Mouse (Mus musculus) gastrocnemius, postnatal 36 days (tissue): ENCODE measurements around the gene Il1rl2. TPM values are rescaled to one million over a fixed set of nuclear protein-coding genes. Genes with fewer than 3 reads are reported as not detected.

Source experiments
- DNase-seq, 2 experiments: peaks; one replicate each; pipeline ENCODE4 v3.0.0; 2022
- intact Hi-C: fragments of 180-260 bp; cut with DNase I; formaldehyde crosslinking; loops from one replicate; pipeline ENCODE4 v1.15.1; 2025
- total RNA-seq, 2 experiments: library from RNA; stranded (reverse); gene quantifications; 2 replicates each; pipeline ENCODE4 v1.2.3; 2021

Il1rl2 gene
- total RNA-seq, 2 experiments from 2014 or later = 1.3 to 2.0 TPM

DNA sequence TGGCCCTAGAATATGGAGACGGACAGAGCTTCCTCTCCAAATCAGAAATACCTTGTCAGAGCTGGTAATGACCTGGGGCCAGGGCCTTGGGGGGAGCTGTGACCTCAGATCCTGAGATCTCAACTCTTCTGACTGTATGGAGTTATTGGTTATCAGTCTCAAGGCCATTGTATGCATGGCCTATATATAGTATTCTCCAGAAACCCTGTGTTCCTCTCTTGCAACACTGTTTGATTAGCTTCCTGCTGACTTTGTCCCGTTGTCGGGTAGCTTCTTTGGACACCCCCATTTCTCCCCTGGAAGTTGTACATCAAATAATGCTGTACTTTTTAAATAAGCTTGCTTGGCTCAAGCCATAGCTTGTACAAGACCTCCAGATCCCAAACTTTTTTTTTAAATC is 1.9 kb upstream of the Il1rl2 start:
- no peak for DNase-seq
- intact Hi-C loops = no loop called here

DNA sequence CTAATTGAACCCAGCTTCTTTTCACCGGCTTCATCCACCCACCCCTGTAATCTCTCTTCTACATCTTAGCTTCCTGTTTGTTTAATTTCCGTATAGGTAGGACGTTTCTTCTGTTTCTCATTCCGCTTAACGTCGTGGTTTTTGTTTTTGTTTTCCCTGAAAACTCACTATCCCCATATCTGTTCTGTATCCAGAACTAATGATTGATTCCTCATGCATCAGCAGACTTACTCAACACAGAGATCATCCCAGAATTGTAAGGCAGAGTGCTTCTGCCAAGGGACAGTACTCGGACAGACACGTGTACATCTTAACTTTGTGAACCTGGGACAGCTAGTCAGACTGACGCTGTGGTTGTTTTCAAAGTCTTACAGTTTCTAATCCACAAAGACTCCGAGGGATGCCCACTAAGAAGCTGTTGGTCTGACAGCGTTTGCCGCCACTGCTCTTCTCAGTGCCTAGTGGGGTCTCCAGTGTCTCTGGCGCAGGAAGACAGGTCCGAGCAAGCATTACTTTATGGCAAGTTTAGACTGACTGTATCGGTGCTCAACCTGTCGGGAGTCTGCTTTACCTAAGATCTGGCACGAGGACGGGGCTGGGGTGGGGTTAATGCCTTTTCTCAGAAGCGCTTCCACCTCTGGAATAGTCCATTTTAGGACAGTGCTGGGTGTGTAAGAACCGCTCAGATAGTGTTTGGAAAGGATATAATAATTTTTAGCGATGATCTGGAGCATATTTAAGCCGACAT is 719 bp downstream of the Il1rl2 start:
- intact Hi-C loops = no loop called here
- DNase-seq = no peak

DNA sequence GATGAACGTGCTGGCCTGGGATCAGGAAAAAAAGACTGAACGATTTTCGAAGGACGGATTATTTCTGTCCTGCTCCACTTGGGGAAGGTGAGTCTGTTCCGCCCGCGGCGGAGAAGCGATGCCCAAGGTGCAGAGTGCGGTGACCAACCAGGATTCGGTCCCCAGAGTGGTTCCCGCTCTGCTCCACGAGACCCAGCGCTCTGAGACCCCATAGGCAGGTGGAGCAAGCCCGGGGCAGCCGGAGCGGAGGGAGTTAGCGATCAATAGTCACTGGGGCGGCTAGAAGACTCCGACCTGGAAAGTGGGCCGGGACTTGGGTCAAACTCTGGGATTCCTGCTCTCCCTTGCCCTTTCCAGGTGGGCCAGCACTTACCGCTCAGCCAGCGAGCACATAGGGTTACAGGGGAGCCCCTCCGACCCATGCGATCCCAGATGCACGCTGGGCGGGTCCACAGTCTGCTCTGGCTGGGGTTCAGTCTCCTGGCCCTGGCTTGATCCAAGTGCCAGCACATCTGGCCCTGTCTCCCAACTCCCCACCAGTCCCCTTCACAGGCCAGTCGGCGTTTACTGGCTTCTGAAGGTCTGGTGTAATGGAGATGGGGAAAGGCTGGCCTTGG is 1.4 kb downstream of the Il1rl2 start:
- no peak for DNase-seq
- intact Hi-C loops = no loop called here

DNA sequence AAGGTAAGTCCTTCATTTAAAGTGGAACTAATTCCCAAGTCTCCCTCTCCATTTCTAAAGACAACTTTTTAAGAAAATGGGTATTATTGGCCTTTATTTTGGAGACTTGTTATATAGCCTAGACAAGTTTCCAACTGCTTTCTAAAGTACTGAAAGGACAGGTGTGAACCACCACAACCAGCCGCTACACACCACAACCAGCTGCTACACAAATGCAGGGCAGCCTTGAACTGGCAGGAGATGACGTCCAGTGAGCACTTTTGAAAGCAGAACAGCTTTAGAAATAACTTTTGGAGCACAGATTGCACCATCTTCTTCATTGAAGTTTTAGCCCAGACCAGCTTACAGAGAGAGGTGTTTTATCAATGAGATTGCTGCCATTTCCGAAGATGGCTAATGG is 3.2 kb downstream of the Il1rl2 start:
- no peak for DNase-seq
- intact Hi-C loops = no loop called here

DNA sequence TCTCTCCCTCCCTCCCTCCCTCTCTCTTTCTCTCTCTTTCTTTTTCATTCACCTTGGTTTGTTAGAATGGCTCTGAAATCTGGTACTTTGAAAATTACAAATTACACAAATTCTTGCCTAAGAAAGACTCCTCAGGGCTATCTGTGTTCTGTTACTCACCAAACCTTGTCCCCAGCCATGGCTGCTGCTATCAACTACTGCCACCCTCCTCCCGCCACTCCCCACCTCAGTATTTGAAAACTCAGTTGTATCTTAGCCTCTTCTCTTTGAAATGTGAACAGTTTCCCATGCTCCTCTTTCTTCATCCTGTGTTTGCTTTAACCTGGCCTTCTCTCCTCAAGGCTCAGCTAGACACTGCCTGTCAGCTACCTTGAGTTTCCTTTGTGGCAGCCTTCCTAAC is 5.1 kb downstream of the Il1rl2 start:
- intact Hi-C loops = no loop called here

DNA sequence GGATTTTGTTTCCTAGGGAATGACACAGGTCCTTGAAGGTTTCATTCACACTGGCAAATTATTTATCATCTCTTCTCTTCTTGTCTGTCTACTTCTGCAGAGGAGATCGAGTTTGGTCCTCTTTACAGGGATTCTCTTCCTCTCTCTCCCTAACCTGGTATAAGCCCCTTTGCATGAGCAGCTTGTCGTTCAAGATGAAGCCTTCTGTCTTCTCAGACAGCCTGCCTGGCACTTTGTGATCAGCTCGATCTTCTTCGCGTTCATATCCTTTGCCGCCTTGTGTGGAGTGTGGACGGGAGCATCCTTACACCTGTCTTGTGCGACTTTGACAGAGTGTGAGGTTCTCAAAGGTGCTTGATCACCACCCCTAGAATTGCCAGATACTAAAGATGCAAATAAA is 5.8 kb downstream of the Il1rl2 start:
- intact Hi-C loops = no loop called here
- DNase-seq = no peak

More for the DNA sequence above, 5.1 kb downstream of the Il1rl2 start:
- DNase-seq = no peak

DNA sequence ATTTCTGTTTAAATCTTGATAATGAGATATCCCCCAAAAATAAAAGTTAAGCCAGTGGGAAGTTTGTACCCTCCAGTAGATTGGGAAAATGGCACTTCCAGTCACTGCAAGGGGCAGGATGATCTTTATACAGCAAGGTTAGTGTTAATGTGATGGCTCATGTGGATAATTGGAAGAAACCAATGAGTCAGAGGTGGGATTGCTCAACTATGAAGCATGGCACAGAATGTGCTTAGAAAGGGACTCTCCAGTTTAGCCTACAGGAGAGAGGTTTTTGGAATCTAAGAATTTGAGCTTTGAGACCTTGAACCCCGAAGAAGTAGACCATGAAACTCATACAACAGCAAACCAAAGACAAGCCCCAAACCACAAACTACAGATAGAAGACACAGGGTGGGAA is 14.9 kb downstream of the Il1rl2 start:
- no peak for DNase-seq
- intact Hi-C loops = no loop called here

DNA sequence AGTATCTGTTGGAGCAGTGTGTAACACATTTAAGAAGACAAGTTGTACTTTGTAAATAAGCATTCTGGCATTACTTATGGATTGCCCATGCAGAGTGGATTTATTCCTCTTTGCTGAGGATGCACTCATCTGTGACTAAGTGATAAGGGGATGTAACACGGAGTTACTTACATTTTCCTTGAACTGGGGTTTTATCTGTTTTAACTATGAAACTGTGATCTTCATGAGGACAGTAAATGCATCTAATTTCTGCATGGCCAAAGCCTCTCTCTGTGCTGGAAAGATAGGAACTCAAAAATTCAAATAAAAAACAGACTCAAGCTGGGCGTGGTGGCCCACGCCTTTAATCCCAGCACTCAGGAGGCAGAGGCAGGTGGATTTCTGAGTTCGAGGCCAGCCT is 15.7 kb downstream of the Il1rl2 start:
- intact Hi-C loops = no loop called here
- DNase-seq = no peak

DNA sequence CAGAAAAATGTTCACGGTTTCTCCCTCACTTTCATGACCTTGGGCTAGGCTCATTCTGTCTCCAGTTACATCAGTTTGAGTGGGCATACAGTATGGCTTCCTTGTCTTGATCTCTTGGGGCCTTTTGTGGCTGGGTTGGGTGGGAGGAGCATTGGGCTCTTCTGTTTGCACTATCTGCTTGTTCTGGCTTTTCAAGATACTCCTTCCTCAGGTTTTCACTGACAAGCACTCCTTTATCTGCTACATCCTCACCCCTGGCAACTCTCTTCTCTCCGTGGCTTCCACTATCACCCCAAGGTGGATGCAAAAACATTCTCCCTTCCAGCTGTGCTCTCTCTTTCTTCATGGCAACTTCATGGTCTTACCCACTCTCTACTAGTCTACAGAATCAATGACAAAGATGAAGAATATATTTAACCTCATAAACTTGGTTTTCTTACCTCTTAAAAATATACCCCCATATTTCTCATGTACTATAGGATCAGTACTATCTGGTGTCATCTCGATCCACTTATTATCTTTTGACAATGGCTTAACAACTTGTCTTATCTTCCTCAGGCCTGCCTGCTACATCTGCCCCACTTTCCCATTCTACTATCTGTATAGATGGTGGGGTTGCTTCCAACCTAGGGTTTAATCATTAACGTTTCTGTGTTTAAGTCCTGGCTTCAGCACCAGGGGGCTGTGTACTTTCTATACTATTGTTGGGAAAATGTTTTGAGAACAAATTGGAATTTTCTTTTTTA is 27.9 kb downstream of the Il1rl2 start:
- DNase-seq = no peak
- intact Hi-C loops = no loop called here

DNA sequence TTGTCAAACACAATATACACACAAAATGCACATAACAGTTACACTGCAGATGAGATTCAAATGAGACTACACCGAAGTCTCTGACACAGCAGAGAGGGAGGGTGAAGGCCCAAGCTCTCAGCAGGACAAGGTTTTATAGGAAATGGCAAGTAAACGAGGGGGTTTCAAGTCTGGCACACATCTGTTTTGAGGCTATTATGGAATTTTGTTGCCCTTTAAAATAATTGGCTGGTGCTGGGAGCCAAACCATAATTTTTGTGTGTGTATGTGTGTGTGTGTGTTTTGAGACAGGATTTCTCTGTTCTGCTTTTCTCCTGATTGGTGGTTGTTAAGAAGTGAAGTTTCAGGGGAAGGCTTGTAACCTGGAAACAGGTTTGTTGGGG is 28.5 kb downstream of the Il1rl2 start:
- DNase-seq = no peak
- intact Hi-C loops = no loop called here

DNA sequence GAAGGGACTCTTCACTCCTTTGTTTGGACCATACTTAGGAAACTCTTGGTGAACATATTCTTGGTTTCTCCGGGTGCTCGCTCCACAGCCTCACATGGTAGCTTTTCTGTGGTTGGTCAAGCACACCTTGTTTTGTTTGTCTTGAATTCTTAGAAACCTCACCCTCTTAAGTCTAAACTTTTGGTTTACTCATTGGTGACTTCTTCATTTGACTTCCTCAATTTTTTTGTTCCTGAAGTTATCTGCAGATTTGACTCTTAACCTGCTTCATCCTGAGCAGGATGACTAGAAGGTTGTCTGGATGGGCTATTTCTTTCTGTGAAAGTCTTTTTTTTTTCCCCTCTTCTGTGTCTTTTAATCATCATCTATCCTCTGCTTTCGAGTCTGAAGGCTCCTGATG is 30.3 kb downstream of the Il1rl2 start:
- intact Hi-C loops = no loop called here
- DNase-seq = no peak

DNA sequence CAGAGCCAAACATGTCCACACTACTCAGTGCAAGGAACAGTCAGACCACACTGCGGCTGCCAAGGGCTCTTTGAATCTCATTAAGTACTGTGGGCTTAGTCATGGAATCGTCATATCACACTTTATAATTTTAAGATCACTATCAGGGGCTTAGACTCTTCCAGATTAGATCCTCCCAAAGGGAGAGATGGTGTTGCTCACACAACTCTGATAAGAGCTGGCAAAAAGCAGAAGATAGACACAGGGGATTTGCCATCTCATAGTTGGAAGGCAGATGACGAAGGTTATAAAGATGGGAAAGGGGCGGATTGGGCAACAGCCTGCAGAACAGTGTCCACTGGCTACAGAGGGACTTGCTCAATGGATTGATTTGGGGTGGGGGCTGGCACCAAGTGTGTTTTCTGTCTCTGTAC is 31.0 kb downstream of the Il1rl2 start:
- no peak for DNase-seq

DNA sequence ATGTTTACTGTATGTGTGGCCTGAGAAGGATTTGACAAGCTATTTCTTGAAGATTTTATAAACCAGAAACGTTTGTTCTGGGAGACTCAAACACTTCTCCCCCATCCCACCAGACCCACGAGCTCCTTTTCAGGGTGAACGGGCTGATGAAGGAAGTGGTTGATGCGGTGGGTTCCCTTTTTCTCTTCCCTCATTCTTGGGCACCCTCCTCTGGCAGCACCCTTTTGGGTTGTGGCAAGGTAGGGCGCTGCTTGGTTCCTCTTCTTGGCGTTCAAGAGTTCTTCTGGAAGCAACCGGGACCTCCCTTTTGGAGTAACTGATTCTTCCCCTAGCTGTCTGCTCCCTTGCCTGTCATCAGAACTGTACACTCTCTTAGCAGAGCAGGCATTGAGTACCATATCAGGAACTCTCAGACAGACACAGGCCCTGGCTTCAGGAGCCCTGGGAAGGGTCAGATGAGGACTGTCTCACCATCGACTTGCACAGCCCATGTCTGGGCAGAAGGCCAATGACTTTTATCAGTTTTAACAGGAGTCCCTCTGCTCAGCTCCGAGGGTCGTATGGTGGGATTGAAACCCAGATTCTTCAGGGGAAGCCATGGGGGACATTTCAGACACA is 31.6 kb downstream of the Il1rl2 start:
- no peak for DNase-seq

More for the DNA sequence above, 31.0 kb downstream of the Il1rl2 start:
- intact Hi-C loops = no loop called here

DNA sequence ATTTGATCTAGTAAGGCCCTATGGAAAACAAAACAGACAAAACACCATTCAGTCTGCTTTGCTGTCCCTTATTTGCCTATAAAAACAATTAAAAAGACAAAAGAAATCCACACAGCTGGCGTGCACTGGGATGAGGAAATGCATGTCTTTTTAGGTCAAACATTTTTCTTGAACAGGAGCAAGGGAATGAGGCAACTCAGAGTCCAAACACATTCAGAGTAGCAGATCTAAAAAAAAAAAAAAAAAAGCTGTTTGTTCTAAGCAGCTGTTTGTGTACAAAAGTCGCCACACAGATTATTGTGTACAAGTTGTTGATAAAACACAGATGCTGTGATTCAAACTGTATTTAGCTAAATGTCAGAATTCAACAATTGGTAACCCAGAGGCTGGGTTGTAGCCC is 33.5 kb downstream of the Il1rl2 start:
- DNase-seq = no peak
- intact Hi-C loops = no loop called here

More for the DNA sequence above, 31.6 kb downstream of the Il1rl2 start:
- intact Hi-C loops = no loop called here

DNA sequence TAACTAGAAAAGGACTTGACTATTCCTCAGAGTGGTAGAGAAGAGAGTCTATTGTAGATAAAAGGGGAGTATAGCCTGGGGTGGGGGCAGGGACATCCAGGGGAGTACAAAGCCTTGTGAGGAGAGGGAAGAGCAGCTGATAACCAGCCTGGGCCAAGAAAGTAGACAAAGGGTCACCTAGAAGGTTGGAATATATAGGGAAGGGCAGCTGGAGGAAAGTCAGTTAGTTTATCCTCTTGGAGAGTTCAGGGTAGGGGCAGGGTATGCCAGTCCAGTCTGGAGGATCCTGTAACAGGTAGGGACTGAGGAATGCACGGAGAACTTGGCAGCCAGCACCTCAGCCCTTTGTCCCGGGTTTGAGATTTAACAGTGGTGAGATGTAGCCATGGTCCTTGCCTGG is 33.9 kb downstream of the Il1rl2 start:
- intact Hi-C loops = no loop called here
- DNase-seq = no peak

DNA sequence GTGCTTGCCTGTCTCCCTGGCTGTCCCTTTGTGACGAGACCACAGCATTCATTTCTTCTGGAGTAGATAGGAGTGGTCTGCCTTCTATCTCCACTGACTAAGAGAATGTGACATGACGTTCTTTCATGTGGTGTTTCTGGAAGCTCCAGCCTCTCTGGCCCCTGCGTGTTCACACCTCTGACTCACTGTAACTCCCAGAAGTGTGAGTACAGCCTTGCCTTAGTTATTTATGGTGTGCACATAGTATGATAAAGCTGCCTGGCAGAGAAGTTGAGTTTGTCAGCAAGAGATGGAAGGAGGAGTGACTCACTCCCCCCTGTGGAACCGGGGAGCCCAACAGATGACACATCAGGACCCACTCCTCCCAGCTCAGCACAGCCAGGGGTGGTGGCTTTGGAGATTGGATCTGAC is 34.4 kb downstream of the Il1rl2 start:
- peak in 1 of 2 experiments; percentile 22 for DNase-seq
- intact Hi-C loops = no loop called here

DNA sequence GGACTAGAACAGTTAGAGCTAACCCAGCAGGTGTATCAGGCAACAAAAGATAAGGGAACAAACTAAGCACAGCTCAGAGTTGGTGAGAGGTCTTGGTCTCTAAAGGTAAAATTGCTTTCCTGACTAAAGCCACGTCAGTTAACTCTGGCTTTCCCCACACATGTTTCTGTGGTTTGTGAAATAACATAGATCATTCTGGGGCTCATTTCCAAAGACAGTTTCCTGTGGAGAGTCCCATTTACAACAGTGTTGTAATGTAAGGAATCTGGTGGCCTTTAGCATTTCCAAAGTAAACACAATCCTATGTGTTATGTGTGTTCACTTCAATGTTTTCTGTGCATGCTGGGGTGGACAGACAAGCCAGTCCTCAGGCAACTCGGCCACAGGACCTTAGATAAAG is 35.3 kb downstream of the Il1rl2 start:
- no peak for DNase-seq
- intact Hi-C loops = no loop called here

DNA sequence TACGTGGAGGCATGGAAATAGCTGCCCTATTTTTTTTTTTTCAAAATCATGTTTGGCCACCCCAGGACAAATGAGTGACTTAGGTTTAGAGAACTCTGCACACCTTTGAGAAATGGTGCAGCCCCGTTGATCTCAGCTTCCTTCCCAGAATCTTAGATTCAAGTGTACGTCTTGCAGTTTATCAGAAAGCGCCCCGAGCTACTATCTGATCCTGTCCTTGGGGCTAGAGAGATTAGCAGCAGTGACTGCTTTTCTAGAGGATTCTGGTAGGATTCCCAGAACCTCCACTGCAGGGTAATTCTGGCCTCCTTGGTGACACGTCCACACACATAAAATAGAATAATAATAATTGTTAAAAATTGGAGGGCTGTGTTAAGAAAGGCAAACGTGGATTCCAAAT is 36.6 kb downstream of the Il1rl2 start:
- DNase-seq = no peak
- intact Hi-C loops = no loop called here

DNA sequence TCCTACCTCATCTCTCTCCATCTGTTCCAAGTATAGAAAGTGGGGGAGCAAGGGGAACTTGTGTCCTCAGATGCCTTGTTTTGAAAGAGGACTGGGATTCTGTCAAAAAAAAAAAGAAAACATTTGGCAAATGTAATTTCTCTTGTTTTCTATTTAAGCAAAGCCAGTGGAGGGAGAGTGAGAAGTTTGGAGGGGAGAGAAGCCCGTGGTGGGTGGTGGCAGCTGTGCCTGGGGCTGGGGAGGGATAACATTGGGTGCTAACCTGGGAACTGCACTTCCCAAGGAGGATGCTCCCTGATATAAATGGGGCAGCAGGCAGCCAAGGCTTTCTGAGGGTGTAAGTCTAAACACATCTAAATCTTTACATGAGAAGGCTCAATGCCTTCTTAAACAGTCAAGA is 37.2 kb downstream of the Il1rl2 start:
- DNase-seq = no peak
- intact Hi-C loops = no loop called here

DNA sequence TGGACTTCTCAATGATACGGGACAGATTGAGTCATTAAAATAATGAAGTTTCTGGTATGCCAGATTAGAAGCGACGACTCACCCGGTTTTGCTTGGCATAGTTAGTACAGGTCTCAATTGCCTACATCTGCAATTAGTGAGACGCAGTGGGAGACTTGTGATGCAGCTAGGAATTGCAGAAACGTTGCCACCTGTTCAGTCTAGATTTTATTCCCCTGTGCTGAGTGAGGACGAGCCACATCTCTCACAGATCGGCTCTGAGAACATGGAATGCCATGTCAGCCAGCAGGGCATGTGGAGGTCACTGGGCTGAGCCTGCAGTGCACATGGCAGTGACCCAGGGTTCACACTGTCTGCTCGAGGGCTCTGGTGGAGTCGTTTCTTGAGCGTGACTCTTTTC is 38.4 kb downstream of the Il1rl2 start:
- intact Hi-C loops = no loop called here

DNA sequence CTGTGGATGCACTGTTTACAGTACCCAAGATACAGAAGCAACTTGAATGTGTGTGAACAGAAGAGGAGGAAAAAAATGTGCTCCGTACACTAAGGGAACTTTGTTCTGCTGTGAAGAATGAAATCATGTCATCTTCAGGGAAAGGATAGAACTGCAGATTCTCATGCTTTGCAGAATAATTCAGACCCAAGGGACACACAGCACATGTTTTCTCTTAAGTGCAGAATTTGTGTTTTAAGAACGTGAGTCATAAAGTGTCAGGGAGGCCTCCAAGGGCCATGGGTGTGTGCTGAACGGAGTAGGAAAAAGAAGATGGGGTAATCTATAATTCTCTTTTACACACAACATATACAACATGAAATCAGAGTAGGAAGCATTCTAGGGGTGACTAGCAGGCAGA is 48.5 kb downstream of the Il1rl2 start:
- intact Hi-C loops = no loop called here
- DNase-seq = no peak

More for the DNA sequence above, 38.4 kb downstream of the Il1rl2 start:
- DNase-seq = no peak
